Mouse (Mus musculus): ENCODE measurements around the gene Mrps15.

- TF ChIP-seq CTCF (IDR thresholded peaks at IDR 0.05; ENCODE audit: low read depth, low read length) = no peak
- TF ChIP-seq POLR2A (IDR thresholded peaks at IDR 0.05; ENCODE audit: insufficient read depth, low read length) = peak; percentile 15
Measured at GRCm38 (mm10) chr4:126096464-126097111, 49.9 kb downstream of the Mrps15 start, which contains the start of gene Lsm10.

Data from ES-Bruce4 (cell line).